Mouse (Mus musculus) kidney, adult 2 months (tissue): ENCODE results near the gene Bcar1. TPM values are rescaled to one million over a fixed set of nuclear protein-coding genes. Genes with fewer than 3 reads are reported as not detected.
A peak's percentile ranks its signal among the peaks of the same experiment; 100 is the strongest.

Source experiments
- DNase-seq: peaks from one replicate; pipeline ENCODE4 v3.0.0; 2021
- H3K27ac ChIP-seq: fragments of 200-500 bp; 2 replicates; pipeline ENCODE4 v1.5.1; 2012; ENCODE audit warnings: low read depth, low read length, control low read depth, inconsistent platforms; ENCODE audit not compliant: insufficient read depth
- H3K27me3 ChIP-seq: fragments of 200-500 bp; replicated peaks from 2 replicates; pipeline ENCODE4 v1.6.1; 2012; ENCODE audit warnings: mild to moderate bottlenecking, moderate library complexity, low read length, inconsistent platforms; ENCODE audit not compliant: control insufficient read depth, insufficient read depth
- H3K36me3 ChIP-seq: fragments of 200-500 bp; 2 replicates; pipeline ENCODE4 v1.6.1; 2012; ENCODE audit warnings: mild to moderate bottlenecking, moderate library complexity, low read length, inconsistent platforms; ENCODE audit not compliant: control insufficient read depth, insufficient read depth
- H3K4me1 ChIP-seq: fragments of 200-500 bp; 2 replicates; pipeline ENCODE4 v1.6.1; 2011; ENCODE audit warnings: low read length; ENCODE audit not compliant: control insufficient read depth, insufficient read depth
- H3K4me3 ChIP-seq: fragments of 200-500 bp; 2 replicates; pipeline ENCODE4 v1.5.1; 2011; ENCODE audit warnings: mild to moderate bottlenecking, low read depth, low read length, control low read depth; ENCODE audit not compliant: insufficient read depth
- CTCF ChIP-seq: fragments of 200-500 bp; conservative IDR thresholded peaks from 2 replicates; pipeline ENCODE4 v1.5.1; 2011; ENCODE audit warnings: low read depth, mild to moderate bottlenecking, control low read depth, low read length, moderate library complexity, mixed read lengths; ENCODE audit not compliant: insufficient read depth, insufficient read length
- POLR2A ChIP-seq: fragments of 200-500 bp; IDR thresholded peaks from one replicate; pipeline ENCODE4 v1.6.1; 2011; ENCODE audit warnings: low read depth, low read length, control low read depth
- WGBS: fragments of 180-500 bp; shearing (Covaris S2); methylation state at CpG from one replicate; pipeline ENCODE4 v1.1.7; 2018; 5-methylcytosine and 5-hydroxymethylcytosine counted together
- polyA plus RNA-seq: library from polyadenylated mRNA; depleted of rRNA; stranded (reverse); fragments of >200 nt; gene quantifications from 2 replicates; pipeline ENCODE4 v1.2.3, GENCODE M21; 2012

The Bcar1 gene
- polyA plus RNA-seq, 1 experiment, result 115 TPM

GRCm38 (mm10) chr8:111732406-111733085, 11.1 kb downstream of the Bcar1 start:
- WGBS, result 8% methylated on average over 10 of the region's 10 CpGs
- Histone ChIP-seq H3K4me3 (peak overlapping the region; percentile 46), H3K27me3 (no peaks in the 10 kb centered on the region), H3K36me3 (no peaks in the 10 kb centered on the region), H3K4me1 (peaks cover 88% of the 10 kb centered on the region), H3K27ac (peak overlapping the region; percentile 88)
- TF ChIP-seq POLR2A (no peak), CTCF (no peak)
- DNase-seq, result peak; percentile 64

GRCm38 (mm10) chr8:111732004-111732403, 11.6 kb downstream of the Bcar1 start:
- Histone ChIP-seq H3K4me3 (peak overlapping the region; percentile 93), H3K27ac (peak overlapping the region; percentile 88), H3K36me3 (no peaks in the 10 kb centered on the region), H3K4me1 (peaks cover 91% of the 10 kb centered on the region), H3K27me3 (no peaks in the 10 kb centered on the region)
- peak; percentile 99 for DNase-seq
- WGBS, result 1% methylated on average over 41 of the region's 41 CpGs
- no peak for TF ChIP-seq POLR2A
- no peak for TF ChIP-seq CTCF

GRCm38 (mm10) chr8:111731231-111731977, 12.2 kb downstream of the Bcar1 start:
- peak overlapping the region; percentile 84 for H3K27ac ChIP-seq
- peak; percentile 90 for DNase-seq

GRCm38 (mm10) chr8:111729233-111730170, 14.1 kb downstream of the Bcar1 start:
- no peaks in the 10 kb centered on the region for H3K36me3 ChIP-seq
- H3K4me3 ChIP-seq, result peak overlapping the region; percentile 93
- peaks cover 87% of the 10 kb centered on the region for H3K4me1 ChIP-seq
- WGBS, result 22% methylated on average over 7 of the region's 7 CpGs
- TF ChIP-seq POLR2A (no peak), CTCF (no peak)
- peak overlapping the region; percentile 84 for H3K27ac ChIP-seq
- H3K27me3 ChIP-seq, result no peaks in the 10 kb centered on the region
- DNase-seq, result peak; percentile 95

More at GRCm38 (mm10) chr8:111731231-111731977, 12.2 kb downstream of the Bcar1 start:
- under 1% methylated on average over 39 of the region's 39 CpGs for WGBS
- Histone ChIP-seq H3K36me3 (no peaks in the 10 kb centered on the region), H3K27me3 (no peaks in the 10 kb centered on the region), H3K4me3 (peak overlapping the region; percentile 93), H3K4me1 (peaks cover 89% of the 10 kb centered on the region)
- TF ChIP-seq POLR2A, result no peak
- TF ChIP-seq CTCF, result no peak

GRCm38 (mm10) chr8:111728481-111728880, 15.1 kb downstream of the Bcar1 start:
- no peaks in the 10 kb centered on the region for H3K36me3 ChIP-seq
- TF ChIP-seq POLR2A, result no peak
- TF ChIP-seq CTCF, result no peak
- 34% methylated on average over 5 of the region's 5 CpGs for WGBS
- no peak for DNase-seq
- peaks cover 81% of the 10 kb centered on the region for H3K4me1 ChIP-seq
- H3K4me3 ChIP-seq, result no peak overlapping the region
- no peaks in the 10 kb centered on the region for H3K27me3 ChIP-seq
- H3K27ac ChIP-seq, result peak overlapping the region; percentile 84

GRCm38 (mm10) chr8:111727553-111727952, 16.1 kb downstream of the Bcar1 start:
- H3K27ac ChIP-seq, result peak overlapping the region; percentile 97
- no peaks in the 10 kb centered on the region for H3K36me3 ChIP-seq
- peaks cover 72% of the 10 kb centered on the region for H3K4me1 ChIP-seq
- H3K4me3 ChIP-seq, result no peak overlapping the region
- H3K27me3 ChIP-seq, result no peaks in the 10 kb centered on the region
- WGBS, result 42% methylated on average over 4 of the region's 4 CpGs
- TF ChIP-seq CTCF (no peak), POLR2A (no peak)
- DNase-seq, result peak; percentile 62
